Mouse (Mus musculus) layer of hippocampus, postnatal 36 days (tissue): ENCODE results near the gene Scn3b. TPM values are rescaled to one million over a fixed set of nuclear protein-coding genes. Genes with fewer than 3 reads are reported as not detected.
A peak's percentile ranks its signal among the peaks of the same experiment; 100 is the strongest.

Source experiments
- DNase-seq, 2 experiments: peaks; one replicate each; pipeline ENCODE4 v3.0.0; 2022
- total RNA-seq, 2 experiments: library from RNA; stranded (reverse); gene quantifications; 2 replicates each; pipeline ENCODE4 v1.2.3; 2021

The Scn3b gene
- total RNA-seq = 100 to 1,000 TPM; 249 to 260 TPM

DNA sequence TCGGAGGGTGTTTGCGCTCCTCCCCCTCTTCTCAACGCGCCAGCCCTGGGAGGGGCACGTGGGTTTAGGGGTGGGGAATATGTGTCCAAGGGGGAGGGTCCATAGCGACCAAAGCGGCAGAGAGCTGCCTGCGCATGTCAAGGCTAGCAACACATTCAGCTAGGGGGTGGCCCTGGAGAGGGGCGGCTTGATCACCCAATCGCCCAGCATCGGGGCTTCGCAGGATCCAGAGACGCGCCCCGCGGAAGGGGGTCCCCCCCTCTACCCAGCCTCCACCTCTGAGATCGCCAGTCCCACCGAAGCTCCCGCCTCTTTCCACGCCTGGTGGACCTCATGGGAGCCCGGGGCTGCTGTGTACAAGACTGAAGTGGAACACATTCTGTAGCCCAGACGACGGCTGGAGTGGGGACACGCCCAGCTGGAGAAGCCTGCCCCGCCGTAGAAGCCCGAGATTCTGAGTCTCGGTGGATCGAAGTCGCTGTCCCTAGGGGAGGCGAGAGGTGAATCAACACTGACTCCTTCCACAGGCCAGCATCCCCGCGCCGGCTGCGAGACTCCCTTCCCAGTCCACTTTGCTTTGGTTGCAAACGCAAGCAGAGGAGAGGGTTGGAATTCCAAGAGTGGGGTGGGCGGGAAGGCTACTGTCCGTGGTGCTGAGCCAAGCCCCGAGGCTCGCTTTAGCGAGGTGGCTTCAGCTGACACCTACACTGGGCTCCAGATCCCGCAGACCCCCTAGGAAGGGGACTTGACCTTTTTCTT, at the start of gene Scn3b:
Gene Scn3b, plus strand, starts transcription at position 115 of the 759 bp plus-strand sequence.
- DNase-seq = peak; percentile 87 to 90

DNA sequence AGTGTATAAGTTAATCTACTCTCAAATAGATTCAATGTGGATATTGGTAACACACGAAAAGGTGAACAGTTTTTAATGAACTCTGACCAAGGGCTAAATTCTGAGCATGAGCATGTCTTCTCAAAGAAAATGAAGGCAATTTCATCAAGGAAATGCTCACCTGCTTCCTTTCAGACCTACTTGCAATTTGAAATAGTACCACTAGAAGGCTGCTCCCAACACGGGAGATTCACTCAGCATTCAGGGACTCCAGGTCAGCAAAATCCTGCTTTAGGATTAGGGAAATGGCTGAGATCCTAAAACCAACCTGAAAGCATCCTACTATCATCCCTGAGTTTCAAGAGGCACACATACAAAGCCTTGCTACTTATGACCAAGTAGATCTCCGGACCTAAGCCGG, 44.7 kb upstream of the Scn3b start:
- no peak for DNase-seq

DNA sequence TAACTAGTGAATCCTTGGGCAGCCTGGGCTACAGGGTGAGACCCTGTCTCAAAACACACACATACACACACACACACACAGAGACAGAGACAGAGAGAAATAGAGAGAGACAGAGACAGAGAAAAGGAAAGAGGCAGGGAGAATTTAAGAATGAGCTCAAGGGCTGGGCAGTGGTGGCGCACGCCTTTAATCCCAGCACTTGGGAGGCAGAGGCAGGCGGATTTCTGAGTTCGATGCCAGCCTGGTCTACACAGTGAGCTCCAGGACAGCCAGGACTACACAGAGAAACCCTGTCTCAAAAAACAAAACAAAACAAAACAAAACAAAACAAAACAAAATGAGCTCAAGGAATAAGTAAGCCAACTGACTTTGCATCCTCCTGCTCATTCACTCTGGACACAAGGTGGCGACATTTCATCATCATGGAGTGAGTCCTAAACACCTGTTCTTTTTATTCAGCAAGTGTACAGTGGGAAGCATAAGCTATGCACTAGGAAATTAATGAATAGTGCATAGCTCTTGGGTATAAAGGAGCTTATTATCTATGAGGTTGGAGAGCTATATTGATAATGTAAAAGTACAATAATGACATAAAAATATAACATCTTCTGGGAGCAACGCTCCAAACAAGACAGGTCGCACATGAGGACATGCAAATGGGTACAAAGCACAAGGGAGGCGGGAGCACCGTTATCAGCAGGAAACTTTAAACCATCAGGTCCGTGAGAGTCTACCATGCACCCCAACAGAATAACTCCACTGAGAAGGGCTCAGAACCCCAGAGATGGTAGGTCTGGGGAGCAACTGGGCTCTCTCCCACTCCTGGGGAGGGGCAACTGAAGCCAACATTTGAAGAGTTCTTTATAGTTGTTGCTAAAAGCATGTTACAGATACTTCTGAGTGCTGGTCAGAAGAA, 40.9 kb upstream of the Scn3b start:
- no peak for DNase-seq

DNA sequence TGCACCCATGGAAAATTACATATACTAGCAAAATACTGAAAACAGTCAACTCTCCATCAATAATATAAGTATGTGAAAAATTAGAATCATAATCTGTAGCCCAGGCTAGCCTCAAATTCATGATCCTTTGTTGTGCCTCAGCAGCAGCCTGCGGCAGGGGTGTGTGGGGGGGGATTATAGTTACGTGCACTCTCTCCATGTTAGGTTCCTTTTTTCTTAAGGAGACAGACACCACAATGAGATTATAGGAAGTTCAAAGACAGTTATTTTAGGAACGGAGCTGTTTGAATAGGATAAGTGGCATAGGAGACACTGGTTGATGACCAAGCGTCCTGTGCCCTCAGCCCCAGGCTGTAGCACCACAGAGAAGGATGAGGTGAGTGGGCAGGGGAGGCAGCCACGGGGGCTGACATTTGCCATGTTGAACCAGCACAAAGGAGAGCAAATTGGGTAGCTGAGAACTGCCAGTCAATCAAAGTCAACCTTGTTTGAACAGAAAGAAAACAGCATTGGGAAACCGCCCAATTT, 40.1 kb upstream of the Scn3b start:
- no peak for DNase-seq

DNA sequence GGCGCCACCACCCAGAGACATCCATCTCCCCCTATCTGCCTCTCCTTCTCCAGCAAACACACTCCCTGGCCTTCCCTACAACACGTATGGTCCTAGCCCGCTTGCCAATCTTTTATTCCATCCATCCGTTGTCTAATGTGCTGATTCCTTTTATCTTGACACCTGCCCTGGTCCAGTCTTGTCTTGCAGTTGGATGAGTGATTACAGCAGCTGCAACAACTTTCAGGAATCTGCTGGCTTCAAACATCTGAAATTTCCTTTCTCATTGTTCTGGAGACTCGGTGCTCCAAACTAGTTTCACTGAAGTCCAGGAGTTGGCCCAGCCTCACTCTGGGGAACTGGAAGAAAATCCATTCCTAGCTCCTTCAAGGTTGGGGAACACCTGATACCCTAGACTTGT, 39.5 kb upstream of the Scn3b start:
- DNase-seq = no peak

DNA sequence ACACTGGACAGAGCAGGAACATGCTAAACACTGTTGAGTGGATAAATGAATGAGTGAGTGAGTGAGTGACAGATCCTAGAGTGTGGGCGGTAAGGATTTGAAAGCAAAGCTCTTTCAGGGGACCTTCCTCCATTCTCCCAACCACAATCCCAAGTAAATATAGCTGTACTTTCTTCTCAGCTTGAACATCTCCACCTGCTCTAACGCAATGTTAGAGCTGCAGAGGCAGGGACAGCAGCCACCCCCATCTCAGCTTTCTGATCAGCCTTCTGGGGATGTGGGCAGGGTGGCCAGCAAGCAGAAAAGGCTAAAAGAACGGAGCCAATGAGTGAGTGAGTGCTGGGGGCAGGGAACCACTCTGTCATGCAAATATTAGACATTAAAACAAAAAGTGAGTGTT, 38.0 kb upstream of the Scn3b start:
- no peak for DNase-seq

DNA sequence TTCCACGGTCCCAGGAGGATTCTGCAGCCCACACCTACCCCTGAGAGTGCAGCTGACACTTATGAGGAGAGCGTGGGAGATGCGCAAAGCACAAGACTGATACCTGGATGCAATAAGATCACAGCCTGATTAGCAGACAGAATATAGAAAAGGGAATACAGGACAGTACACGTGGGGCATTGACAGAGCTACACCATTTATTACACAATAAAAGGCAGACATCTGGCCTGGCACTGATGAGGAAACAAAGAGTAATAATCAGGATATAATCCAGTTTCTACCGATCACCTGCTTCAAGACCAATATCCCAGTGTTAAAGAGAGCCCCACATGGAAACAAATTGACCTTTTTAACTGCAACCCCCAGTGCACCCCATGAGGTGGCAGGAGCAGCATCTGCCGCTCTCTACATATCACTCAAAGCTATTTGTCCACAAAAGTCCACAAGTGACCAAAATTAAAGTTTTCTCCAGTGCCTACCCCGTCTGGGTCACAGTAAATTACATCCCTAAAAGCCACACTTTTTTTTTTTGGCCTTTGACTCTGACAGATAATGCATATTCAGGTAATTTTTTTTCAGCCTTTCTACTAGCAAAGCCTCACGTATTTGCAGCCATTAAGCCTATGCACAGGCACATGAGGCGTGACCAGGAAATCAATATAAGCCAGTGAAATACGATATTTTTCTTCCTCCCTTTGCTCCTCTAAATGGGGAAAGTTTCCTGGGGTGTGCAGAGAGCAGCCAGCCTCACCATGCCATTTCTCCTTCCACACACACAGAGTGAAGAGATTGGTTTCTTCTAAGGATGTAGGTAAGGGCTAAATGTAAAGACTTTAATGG, 34.6 kb upstream of the Scn3b start:
- no peak for DNase-seq

DNA sequence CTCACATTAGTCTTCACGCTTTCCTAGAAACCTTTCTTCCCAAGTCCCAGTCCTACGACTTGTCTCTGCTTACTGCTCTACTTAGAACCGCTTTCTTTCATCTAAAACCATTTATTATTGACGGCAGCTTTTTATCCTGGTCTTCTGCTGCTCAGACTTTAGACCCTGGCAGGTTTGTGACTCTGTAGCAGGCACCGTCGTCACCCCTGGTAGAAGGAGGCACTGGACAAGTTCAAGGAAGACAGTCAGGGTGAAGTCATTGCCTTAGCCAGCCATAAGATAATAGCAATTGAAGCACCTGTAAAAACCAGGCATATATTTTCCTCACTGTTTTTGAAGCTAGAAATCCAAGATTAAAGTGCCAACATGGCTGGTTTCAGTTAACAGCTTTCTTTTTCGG, 33.8 kb upstream of the Scn3b start:
- DNase-seq = no peak

DNA sequence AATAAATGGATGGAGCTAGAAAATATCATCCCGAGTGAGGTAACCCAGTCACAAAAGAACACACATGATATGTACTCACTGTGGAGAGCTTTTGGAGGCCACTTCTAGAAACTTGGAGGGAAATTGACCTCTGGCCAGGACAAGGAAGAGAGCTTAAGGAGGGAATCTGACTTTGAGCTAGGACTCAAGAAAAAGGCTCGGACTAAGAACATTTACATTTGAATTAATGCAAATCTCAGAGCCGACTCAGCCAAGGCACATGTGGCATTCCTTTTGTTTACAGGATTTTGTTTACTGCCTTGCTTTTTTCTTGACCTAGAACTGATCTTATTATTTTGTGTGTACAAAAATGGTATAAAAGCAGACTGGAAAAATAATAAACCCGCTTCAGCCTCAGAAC, 29.3 kb upstream of the Scn3b start:
- DNase-seq = no peak

DNA sequence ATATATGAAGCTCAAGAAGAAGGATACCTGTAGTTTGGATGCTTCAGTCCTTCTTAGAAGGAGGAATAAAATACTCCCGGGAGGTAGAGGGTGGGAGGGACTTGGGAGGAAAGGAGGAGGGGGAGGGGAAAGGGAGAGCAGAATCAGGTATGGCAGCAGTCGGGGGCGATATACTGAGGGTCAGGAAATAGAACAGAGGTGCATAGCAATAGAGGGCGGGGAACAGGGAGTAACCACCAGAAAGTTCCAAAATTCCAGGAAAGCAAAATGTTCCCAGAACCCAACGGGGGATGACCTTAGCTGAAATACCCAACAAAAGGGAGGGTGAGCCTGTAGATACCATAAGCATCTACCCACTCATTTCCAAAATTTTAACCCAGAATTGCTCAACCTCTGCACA, 28.7 kb upstream of the Scn3b start:
- no peak for DNase-seq

DNA sequence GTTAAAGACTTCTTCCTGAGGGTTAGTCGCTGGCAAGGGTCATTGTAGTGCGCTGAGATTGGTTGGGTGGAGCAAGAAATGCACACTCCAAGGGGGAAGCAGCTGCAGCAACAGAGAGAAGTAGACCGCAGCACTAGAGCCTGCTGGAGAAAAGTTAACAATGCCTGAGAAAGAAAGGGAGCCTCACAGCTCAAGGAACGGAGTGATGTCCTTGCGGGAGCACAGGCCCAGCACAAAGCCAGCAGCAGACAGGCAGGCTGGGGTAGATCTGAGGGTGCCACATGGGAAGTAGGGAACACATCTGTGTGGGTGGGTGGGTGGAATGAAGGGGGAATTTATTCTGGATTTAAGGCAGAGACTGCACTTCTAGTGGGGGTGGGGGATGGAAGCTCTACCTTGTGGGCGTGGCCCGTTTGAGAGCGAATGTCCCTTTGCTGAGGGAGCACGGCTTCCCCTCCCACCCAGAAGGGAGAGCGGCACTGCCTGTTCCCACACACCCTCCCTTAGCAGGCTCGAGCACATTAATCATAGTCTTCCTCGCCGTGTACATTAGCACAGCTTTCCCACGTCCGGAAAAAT, 27.7 kb upstream of the Scn3b start:
- peak; percentile 50 to 51 for DNase-seq

DNA sequence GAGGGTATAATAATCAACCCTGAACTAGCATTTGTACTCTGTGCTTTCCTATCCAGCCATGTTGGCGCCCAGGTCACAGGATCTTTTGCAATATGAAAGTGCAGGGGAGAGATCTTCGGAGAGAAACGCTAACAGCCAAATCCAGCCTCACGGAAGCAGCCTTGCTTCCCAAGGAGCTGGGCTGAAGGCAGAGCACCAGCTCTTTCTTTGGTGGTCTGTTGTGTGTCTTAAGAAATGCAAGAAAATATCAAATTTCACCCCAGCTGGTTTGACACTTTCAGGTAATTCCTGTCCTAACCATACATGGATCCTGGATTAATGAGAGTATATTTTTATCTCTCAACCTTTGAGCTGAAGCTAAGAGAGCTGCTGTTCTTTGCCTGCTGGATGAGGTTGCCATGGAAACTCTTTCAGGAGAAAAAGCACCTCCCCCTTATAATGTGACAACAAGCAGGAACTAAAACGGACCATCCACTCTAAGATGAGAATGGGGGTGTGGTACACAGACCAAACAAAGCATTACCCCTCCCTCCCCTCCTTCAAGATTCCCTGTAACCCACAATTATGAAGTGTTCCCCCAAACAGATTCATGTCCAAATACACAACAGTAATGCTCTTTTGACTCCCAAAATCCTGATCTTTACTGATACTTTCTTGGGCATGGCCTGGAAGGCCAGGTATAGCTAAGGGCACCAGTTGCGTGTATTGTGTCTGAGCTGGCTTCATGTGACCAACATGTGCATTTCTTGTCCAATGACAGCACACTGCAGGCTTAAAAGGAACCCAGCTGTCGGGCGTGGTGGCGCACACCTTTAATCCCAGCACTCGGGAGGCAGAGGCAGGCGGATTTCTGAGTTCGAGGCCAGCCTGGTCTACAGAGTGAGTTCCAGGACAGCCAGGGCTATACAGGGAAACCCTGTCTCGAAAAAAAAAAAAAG, 26.8 kb upstream of the Scn3b start:
- peak; percentile 25 to 36 for DNase-seq

DNA sequence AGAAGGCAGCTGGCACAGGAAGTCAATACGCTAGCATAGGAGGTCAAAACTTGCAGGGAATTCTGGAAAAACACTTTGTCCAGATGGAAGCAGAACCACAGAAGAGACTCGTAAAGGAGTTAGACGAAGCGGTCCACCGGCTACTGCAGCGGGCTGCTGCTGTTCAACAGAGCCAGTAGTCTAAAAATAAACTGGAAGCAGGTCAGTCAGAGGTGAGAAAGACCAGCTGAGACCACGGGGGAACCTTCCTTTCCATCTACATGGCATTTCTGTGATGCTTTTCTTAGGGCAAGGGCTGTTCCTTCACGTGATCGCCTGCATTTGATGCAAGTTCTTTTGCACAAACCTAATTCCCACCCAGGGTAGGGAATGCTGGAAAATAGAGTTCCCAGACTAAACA, 23.6 kb upstream of the Scn3b start:
- no peak for DNase-seq

DNA sequence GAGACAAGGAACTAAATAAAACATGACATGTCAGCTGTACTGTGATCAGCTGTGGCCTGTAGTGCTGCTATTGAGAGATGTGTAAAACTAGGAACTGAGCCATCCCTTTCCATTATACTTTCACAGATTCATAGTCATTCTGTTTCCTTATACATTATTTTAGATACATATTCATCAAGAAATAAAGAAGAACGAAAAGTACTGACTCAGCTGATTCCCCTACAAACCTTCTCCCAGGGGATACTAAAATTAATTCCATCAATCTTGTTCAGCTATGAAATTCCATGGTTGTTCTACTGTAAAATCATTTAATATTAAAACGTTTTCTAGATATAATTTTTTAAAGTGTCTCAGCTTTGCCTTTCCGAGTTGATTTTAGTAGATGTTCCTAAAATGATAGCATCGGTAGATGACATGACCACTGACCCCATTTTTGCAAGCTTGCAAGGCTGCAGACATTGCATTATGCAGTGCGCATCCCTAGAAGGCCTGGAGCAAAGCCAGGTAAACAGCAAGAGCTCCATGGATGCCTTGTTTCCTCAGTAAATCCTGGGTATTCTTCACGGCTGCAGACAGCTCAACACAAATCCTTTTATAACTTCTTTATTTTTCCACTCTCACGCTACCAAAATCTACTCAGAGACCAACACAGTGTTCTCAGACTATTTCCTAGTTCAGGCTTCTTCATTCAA, 22.9 kb upstream of the Scn3b start:
- DNase-seq = no peak

DNA sequence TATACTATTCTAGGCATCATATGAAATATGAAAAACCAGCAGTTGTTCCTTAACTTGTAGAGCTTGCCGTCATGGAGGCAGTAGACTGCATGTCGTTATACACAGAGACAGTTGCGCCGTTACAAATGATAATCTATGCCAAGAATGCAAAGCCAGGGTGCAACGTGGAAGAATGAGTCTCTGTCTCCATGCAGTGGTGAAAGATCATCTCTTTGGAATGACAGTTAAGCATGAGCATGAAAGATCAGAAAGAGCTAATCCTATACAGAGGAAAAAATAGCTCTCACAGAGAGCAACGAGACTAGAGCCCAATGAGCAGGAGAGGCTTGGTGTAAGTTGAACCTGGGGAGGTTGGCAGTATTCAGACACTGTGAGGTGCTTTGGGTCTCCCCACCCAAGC, 22.3 kb upstream of the Scn3b start:
- no peak for DNase-seq

DNA sequence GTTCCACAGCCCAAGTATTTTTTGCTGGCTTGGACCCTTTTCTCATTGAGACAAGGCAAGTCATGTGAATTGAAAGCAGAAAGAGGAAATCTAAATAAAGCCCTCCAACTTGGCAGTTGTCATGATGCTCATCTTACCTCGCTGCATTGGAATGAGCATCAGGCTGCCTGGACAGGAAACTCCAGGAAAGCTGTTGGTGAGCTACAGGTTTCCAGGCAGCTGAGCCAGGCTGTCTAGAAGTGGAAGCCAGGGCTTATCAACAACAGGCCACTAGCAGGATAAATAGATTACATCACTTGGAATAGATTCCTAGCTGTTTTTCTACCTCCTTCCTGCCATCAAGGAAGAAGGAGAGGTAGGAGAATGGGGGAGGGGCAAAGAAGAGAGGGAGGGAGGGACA, 19.9 kb upstream of the Scn3b start:
- no peak for DNase-seq

DNA sequence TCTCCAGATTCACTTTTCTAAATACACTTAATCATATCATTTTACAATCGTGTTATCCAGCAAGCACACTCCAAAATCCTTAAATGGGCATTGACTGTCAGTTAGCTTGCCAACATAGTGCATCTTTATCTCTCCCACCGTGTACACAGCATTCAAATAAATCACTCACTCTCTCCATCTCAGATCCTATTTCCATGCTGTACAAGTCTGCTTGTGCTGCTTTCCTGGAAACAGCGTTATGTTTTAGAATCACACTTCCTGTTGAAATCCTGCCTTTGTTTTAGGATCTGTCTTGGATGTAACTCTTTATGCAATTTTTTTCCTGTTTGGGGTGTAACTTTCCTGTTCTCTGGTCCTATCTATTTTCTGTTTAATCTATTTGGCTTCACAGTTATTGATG, 16.6 kb upstream of the Scn3b start:
- DNase-seq = no peak

DNA sequence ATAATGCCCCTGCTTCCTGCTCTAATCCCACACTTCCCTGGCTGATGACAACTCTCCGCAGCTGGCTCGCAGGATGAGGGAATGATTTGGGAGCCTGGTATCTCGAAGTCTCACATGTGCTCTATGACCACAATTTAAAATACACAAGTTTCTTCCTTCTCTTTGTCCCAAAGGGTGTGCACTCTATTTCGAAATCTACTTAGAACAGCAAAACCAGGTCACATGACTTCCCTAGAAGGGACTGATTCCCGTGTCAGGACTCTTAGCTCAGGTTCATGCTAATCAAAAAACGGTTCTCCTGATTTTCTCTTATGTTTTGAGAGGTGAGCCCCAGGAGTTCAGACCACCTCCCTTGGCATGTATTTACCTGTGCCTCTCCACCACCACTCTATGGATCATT, 5.1 kb upstream of the Scn3b start:
- DNase-seq = no peak

DNA sequence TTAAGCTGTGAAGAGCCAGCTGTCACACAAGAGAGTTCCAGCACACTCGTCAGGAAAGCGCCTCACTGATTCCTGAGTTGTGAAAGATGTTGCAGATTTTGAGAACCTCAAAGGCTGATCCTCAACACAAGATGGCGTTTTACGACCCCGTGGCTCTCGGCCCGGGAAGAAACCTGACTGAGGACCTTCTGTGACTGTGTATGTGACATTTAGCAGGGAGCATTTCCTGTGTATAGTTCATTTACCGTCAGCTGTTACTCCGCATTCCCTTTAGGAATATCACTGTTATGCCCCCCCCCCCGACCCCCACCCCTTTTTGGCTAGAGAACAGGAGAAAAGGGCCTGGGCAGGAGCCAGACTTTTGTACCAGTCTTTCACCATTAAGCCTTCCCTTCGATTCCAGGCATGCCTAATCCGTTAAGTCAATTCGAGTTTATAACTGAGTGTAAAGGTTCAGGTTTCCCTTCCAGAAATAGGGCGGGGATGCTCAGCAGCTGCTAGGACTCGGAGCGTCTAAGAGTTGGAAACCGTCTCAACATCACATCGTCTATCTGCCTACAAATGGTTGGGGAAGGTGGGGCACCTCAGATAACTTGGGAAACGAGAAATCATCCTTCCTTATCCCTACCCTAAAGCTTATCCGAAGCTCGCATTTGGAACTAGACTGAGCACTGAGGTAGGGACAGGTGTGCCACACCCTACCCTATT, 823 bp upstream of the Scn3b start:
- no peak for DNase-seq

DNA sequence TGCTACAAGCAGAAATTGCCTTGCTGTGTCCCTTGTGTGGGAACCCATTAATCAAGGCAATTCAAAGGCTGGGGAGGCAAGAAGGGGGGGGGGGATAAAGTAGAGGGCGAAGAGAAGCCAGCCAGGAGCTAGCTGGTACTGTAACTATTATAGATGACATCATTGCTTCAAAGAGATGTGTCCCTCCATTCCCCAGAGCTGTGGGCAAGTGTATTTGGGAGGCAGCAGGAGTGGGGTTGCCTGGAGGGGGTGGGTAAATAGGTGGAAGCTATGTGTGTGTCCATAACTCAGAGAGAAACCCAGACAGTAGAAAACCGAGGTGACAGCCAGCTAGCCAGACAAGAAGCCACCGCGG, 292 bp upstream of the Scn3b start:
- DNase-seq = no peak
